Mouse (Mus musculus) CH12.LX (cell line): ENCODE results near the gene Pcdh15. TPM values are rescaled to one million over a fixed set of nuclear protein-coding genes. Genes with fewer than 3 reads are reported as not detected.
A peak's percentile ranks its signal among the peaks of the same experiment; 100 is the strongest.

ENCODE experiments used
- DNase-seq: peaks from one replicate; pipeline ENCODE4 v3.0.0-alpha.2; 2013; ENCODE audit errors: extremely low read depth
- H3K27ac ChIP-seq: 2 replicates; pipeline ENCODE4 v1.5.1; 2012; ENCODE audit warnings: low read depth, mild to moderate bottlenecking, control low read depth, moderate library complexity; ENCODE audit not compliant: insufficient read depth
- H3K27me3 ChIP-seq: replicated peaks from 2 replicates; pipeline ENCODE3; 2012; ENCODE audit warnings: inconsistent platforms
- H3K36me3 ChIP-seq, 2 experiments: replicated peaks in 1 of 2; 2 replicates each; pipeline versions ENCODE3 to v1.6.1; 2012; ENCODE audit warnings: inconsistent platforms in 1 of 2, low read length in 1 of 2, mild to moderate bottlenecking in 1 of 2, mixed read lengths in 1 of 2, moderate library complexity in 1 of 2; ENCODE audit not compliant: control insufficient read depth in 1 of 2, insufficient read depth in 1 of 2
- H3K4me1 ChIP-seq, 2 experiments: 2 replicates each; pipeline ENCODE4 v1.6.1; 2012; ENCODE audit warnings: inconsistent platforms in 1 of 2, moderate library complexity in 1 of 2; ENCODE audit not compliant: insufficient read depth in 2 of 2, control insufficient read depth in 1 of 2
- H3K4me2 ChIP-seq: 2 replicates; pipeline ENCODE4 v1.6.1; 2012; ENCODE audit warnings: low read depth, mild to moderate bottlenecking, control low read depth; ENCODE audit not compliant: poor library complexity, insufficient read depth, severe bottlenecking
- H3K4me3 ChIP-seq, 3 experiments: fragments of 150-350 bp in 1 of 3; sonication (generic) in 1 of 3; replicated peaks in 1 of 3; 2 replicates each; pipeline versions ENCODE3 to v1.5.1; 2011 to 2012; ENCODE audit warnings: low read depth in 2 of 3, low read length in 2 of 3, mild to moderate bottlenecking in 2 of 3, moderate library complexity in 2 of 3, control low read depth in 1 of 3, improper control_type of control experiment in 1 of 3, inconsistent platforms in 1 of 3, mixed read lengths in 1 of 3; ENCODE audit not compliant: poor library complexity in 1 of 3
- H3K79me2 ChIP-seq: replicated peaks from 2 replicates; pipeline ENCODE4 v1.6.1; 2012; ENCODE audit warnings: mild to moderate bottlenecking, moderate library complexity; ENCODE audit not compliant: control insufficient read depth, poor library complexity, insufficient read depth, severe bottlenecking; ENCODE audit errors: extremely low read depth
- H3K9ac ChIP-seq: 2 replicates; pipeline ENCODE4 v1.6.1; 2012; ENCODE audit warnings: low read depth, mild to moderate bottlenecking, control low read depth, moderate library complexity; ENCODE audit not compliant: insufficient read depth
- H3K9me3 ChIP-seq: replicated peaks from 2 replicates; pipeline ENCODE3; 2012; ENCODE audit warnings: low read length, inconsistent platforms, mixed read lengths
- BHLHE40 ChIP-seq: IDR thresholded peaks from 2 replicates; pipeline ENCODE4 v1.6.1; 2011; ENCODE audit warnings: mild to moderate bottlenecking, low read depth, low read length, improper control_type of control experiment
- CHD1 ChIP-seq: IDR thresholded peaks from 2 replicates; pipeline ENCODE4 v1.6.1; 2012; ENCODE audit warnings: low read depth, low read length, improper control_type of control experiment, inconsistent platforms
- CTCF ChIP-seq, 2 experiments: IDR thresholded peaks in 1 of 2; conservative IDR thresholded peaks in 1 of 2; 2 replicates each; pipeline ENCODE4 v1.5.1; 2011 to 2012; ENCODE audit warnings: low read depth in 2 of 2, low read length in 2 of 2, improper control_type of control experiment in 1 of 2, inconsistent platforms in 1 of 2, mild to moderate bottlenecking in 1 of 2, moderate library complexity in 1 of 2
- E2F4 ChIP-seq: IDR thresholded peaks from 2 replicates; pipeline ENCODE4 v1.6.1; 2011; ENCODE audit warnings: low read depth, low read length, improper control_type of control experiment; ENCODE audit not compliant: insufficient replicate concordance
- ELF1 ChIP-seq: IDR thresholded peaks from 2 replicates; pipeline ENCODE4 v1.6.1; 2014; ENCODE audit warnings: low read depth, mild to moderate bottlenecking, inconsistent platforms, low read length, improper control_type of control experiment
- EP300 ChIP-seq: IDR thresholded peaks from 2 replicates; pipeline ENCODE4 v1.6.1; 2011; ENCODE audit warnings: low read length, improper control_type of control experiment
- GABPA ChIP-seq: IDR thresholded peaks from 2 replicates; pipeline ENCODE4 v1.6.1; 2012; ENCODE audit warnings: low read depth, low read length, improper control_type of control experiment, inconsistent platforms; ENCODE audit not compliant: insufficient replicate concordance
- JUN ChIP-seq: IDR thresholded peaks from 2 replicates; pipeline ENCODE4 v1.6.1; 2011; ENCODE audit warnings: low read depth, mild to moderate bottlenecking, low read length, improper control_type of control experiment, moderate library complexity; ENCODE audit not compliant: insufficient read depth
- JUND ChIP-seq: conservative IDR thresholded peaks from 2 replicates; pipeline ENCODE4 v1.6.1; 2011; ENCODE audit warnings: low read depth, low read length, improper control_type of control experiment
- MAFK ChIP-seq: IDR thresholded peaks from 2 replicates; pipeline ENCODE4 v1.6.1; 2011; ENCODE audit warnings: low read length, improper control_type of control experiment; ENCODE audit not compliant: insufficient replicate concordance
- MAX ChIP-seq: IDR thresholded peaks from 2 replicates; pipeline ENCODE4 v1.6.1; 2011; ENCODE audit warnings: low read length, improper control_type of control experiment
- MAZ ChIP-seq: IDR thresholded peaks from 2 replicates; pipeline ENCODE4 v1.6.1; 2012; ENCODE audit warnings: low read depth, mild to moderate bottlenecking, inconsistent platforms, low read length, improper control_type of control experiment, moderate library complexity
- MEF2A ChIP-seq: IDR thresholded peaks from 2 replicates; pipeline ENCODE4 v1.6.1; 2014; ENCODE audit warnings: low read depth, mild to moderate bottlenecking, inconsistent platforms, low read length, improper control_type of control experiment, borderline replicate concordance
- MXI1 ChIP-seq: IDR thresholded peaks from 2 replicates; pipeline ENCODE4 v1.6.1; 2011; ENCODE audit warnings: mild to moderate bottlenecking, low read depth, low read length, improper control_type of control experiment
- MYC ChIP-seq: IDR thresholded peaks from 2 replicates; pipeline ENCODE4 v1.6.1; 2011; ENCODE audit warnings: low read depth, mild to moderate bottlenecking, improper control_type of control experiment, low read length
- NELFE ChIP-seq: IDR thresholded peaks from 2 replicates; pipeline ENCODE4 v1.6.1; 2011; ENCODE audit warnings: low read depth, low read length, improper control_type of control experiment
- PAX5 ChIP-seq: IDR thresholded peaks from 2 replicates; pipeline ENCODE4 v1.6.1; 2012; ENCODE audit warnings: low read length, inconsistent platforms, mixed read lengths
- POLR2A ChIP-seq: IDR thresholded peaks from 2 replicates; pipeline ENCODE4 v1.6.1; 2011; ENCODE audit warnings: low read depth, mild to moderate bottlenecking, improper control_type of control experiment, low read length
- POLR2AphosphoS2 ChIP-seq: IDR thresholded peaks from 2 replicates; pipeline ENCODE4 v1.6.1; 2011; ENCODE audit warnings: low read depth, low read length, improper control_type of control experiment
- RAD21 ChIP-seq: IDR thresholded peaks from 2 replicates; pipeline ENCODE4 v1.6.1; 2011; ENCODE audit warnings: low read depth, mild to moderate bottlenecking, low read length, improper control_type of control experiment, moderate library complexity
- RCOR1 ChIP-seq: conservative IDR thresholded peaks from 2 replicates; pipeline ENCODE4 v1.6.1; 2012; ENCODE audit warnings: low read depth, mild to moderate bottlenecking, inconsistent platforms, low read length, improper control_type of control experiment
- SMC3 ChIP-seq: IDR thresholded peaks from 2 replicates; pipeline ENCODE4 v1.6.1; 2011; ENCODE audit warnings: low read depth, low read length, improper control_type of control experiment
- TBP ChIP-seq: conservative IDR thresholded peaks from 2 replicates; pipeline ENCODE4 v1.6.1; 2011; ENCODE audit warnings: low read depth, low read length, improper control_type of control experiment
- UBTF ChIP-seq: IDR thresholded peaks from 2 replicates; pipeline ENCODE4 v1.6.1; 2012; ENCODE audit warnings: low read depth, mild to moderate bottlenecking, inconsistent platforms, low read length, improper control_type of control experiment, moderate library complexity
- ZC3H11A ChIP-seq: IDR thresholded peaks from 2 replicates; pipeline ENCODE4 v1.6.1; 2012; ENCODE audit warnings: low read depth, mild to moderate bottlenecking, inconsistent platforms, low read length, improper control_type of control experiment
- ZKSCAN1 ChIP-seq: IDR thresholded peaks from 2 replicates; pipeline ENCODE4 v1.6.1; 2012; ENCODE audit warnings: low read depth, inconsistent platforms, low read length, improper control_type of control experiment, borderline replicate concordance
- ZMIZ1 ChIP-seq: IDR thresholded peaks from 2 replicates; pipeline ENCODE4 v1.6.1; 2012; ENCODE audit warnings: low read depth, mild to moderate bottlenecking, inconsistent platforms, low read length, improper control_type of control experiment
- dilution Hi-C: fragments of 300-500 bp; cut with MboI; formaldehyde crosslinking; loops from 2 replicates; pipeline ENCODE4 v1.14.3; 2020; ENCODE audit warnings: low sequenced_read_pairs; ENCODE audit not compliant: extremely low pct_unique_long_range_greater_than_20kb, extremely low pct_ligation_motif_present
- in situ Hi-C: fragments of 300-500 bp; cut with MboI; formaldehyde crosslinking; loops from 3 replicates; pipeline ENCODE4 v1.14.3; 2019; ENCODE audit warnings: low sequenced_read_pairs, low pct_ligation_motif_present, low pct_unique_long_range_greater_than_20kb, mixed read lengths
- polyA plus RNA-seq: library from polyadenylated mRNA; unstranded; fragments of >175 nt; gene quantifications from 2 replicates; pipeline ENCODE4 v1.2.1, GENCODE M21; 2012; ENCODE audit warnings: low read depth; ENCODE audit not compliant: insufficient read length
- total RNA-seq, 2 experiments: library from RNA; depleted of rRNA; stranded (reverse); fragments of 300-350 nt in 1 of 2; fragments of >200 nt in 1 of 2; gene quantifications; 2 replicates each; pipeline ENCODE4 v1.2.3; 2012 to 2014

Gene Pcdh15
- total and polyA plus RNA-seq, 3 experiments = not detected

- dilution Hi-C loops = no loop called here
- Histone ChIP-seq H3K4me2 (no peak overlapping the region), H3K79me2 (no peaks in the 10 kb centered on the region), H3K36me3 (no peaks in the 10 kb centered on the region), H3K9ac (no peak overlapping the region), H3K4me3 (no peak overlapping the region), H3K27me3 (no peaks in the 10 kb centered on the region), H3K27ac (no peak overlapping the region), H3K9me3 (no peaks in the 10 kb centered on the region), H3K4me1 (no peaks in the 10 kb centered on the region)
- no peak for TF ChIP-seq POLR2AphosphoS2
- no peak for TF ChIP-seq PAX5
- peak; percentile 48 for TF ChIP-seq SMC3
- TF ChIP-seq TBP = no peak
- no peak for TF ChIP-seq JUND
- TF ChIP-seq NELFE = no peak
- no peak for TF ChIP-seq MYC
- TF ChIP-seq RCOR1 = no peak
- TF ChIP-seq E2F4 = no peak
- no peak for TF ChIP-seq CHD1
- no peak for TF ChIP-seq MAZ
- TF ChIP-seq ZKSCAN1 = no peak
- no peak for TF ChIP-seq ELF1
- TF ChIP-seq MEF2A = no peak
- peak; percentile 50 for TF ChIP-seq RAD21
- no peak for TF ChIP-seq MAX
- TF ChIP-seq JUN = no peak
- TF ChIP-seq GABPA = no peak
- TF ChIP-seq UBTF = no peak
- TF ChIP-seq ZC3H11A = no peak
- TF ChIP-seq ZMIZ1 = no peak
- no peak for TF ChIP-seq POLR2A
- TF ChIP-seq MAFK = no peak
- no peak for TF ChIP-seq EP300
- TF ChIP-seq BHLHE40 = no peak
- TF ChIP-seq CTCF (conservative IDR thresholded peaks at IDR 0.05 in 1 of 2, IDR thresholded peaks at IDR 0.05 in 1 of 2; ENCODE audit: low read depth in 2 of 2, low read length in 2 of 2) = peak in 1 of 2 experiments; percentile 50; a peak in 3 of 4 replicates
- TF ChIP-seq MXI1 = no peak
- in situ Hi-C loops = no loop called here
- DNase-seq = peak; percentile 33
These were observed 1104.5 kb downstream of the Pcdh15 start for GRCm38 (mm10) chr10:74203650-74204049.
